Mouse (Mus musculus): ENCODE results near the gene Lgals2. TPM values are rescaled to one million over a fixed set of nuclear protein-coding genes. Genes with fewer than 3 reads are reported as not detected.

Lgals2 gene
- total RNA-seq, 4 experiments from 2014 or later: not detected

- peak; percentile 73 for DNase-seq
Observed at GRCm38 (mm10) chr15:78842371-78843163, 12.8 kb downstream of the Lgals2 start, which contains the start of gene Cdc42ep1. Gene Cdc42ep1, plus strand, starts transcription at chr15:78842624.

- no peak for DNase-seq
Observed at GRCm38 (mm10) chr15:78841161-78841790, 14.1 kb downstream of the Lgals2 start.

- no peak for DNase-seq
Observed at GRCm38 (mm10) chr15:78840751-78841150, 14.6 kb downstream of the Lgals2 start.

- DNase-seq: no peak
Observed at GRCm38 (mm10) chr15:78840241-78840640, 15.1 kb downstream of the Lgals2 start.

GRCm38 (mm10) chr15:78839744-78840143, 15.6 kb downstream of the Lgals2 start:
- no peak for DNase-seq

GRCm38 (mm10) chr15:78836086-78836621, 19.2 kb downstream of the Lgals2 start:
- no peak for DNase-seq

- no peak for DNase-seq
Observed at GRCm38 (mm10) chr15:78835200-78836085, 19.9 kb downstream of the Lgals2 start.

- DNase-seq: no peak
Observed at GRCm38 (mm10) chr15:78834233-78835005, 20.9 kb downstream of the Lgals2 start.

GRCm38 (mm10) chr15:78833582-78833981, 21.7 kb downstream of the Lgals2 start:
- no peak for DNase-seq

GRCm38 (mm10) chr15:78832701-78833123, 22.6 kb downstream of the Lgals2 start:
- peak; percentile 88 for DNase-seq

GRCm38 (mm10) chr15:78831720-78832657, 23.3 kb downstream of the Lgals2 start:
- no peak for DNase-seq

GRCm38 (mm10) chr15:78830742-78831719, 24.3 kb downstream of the Lgals2 start:
- DNase-seq: no peak

GRCm38 (mm10) chr15:78829636-78830035, 25.7 kb downstream of the Lgals2 start:
- no peak for DNase-seq

- no peak for DNase-seq
Observed at GRCm38 (mm10) chr15:78828315-78828714, 27.0 kb downstream of the Lgals2 start.

GRCm38 (mm10) chr15:78826213-78827204, 28.8 kb downstream of the Lgals2 start:
- no peak for DNase-seq

GRCm38 (mm10) chr15:78816074-78816391, 39.3 kb downstream of the Lgals2 start:
- DNase-seq: no peak

GRCm38 (mm10) chr15:78815314-78816073, 39.8 kb downstream of the Lgals2 start:
- no peak for DNase-seq
